Comparison of ENCODE assay signal across 9 mouse cellular contexts in genomic region chr8:95025421-95025820, GRCm38 (mm10). TPM values are rescaled to one million over a fixed set of nuclear protein-coding genes. Genes with fewer than 3 reads are reported as not detected.
DNase-seq lines count a peak whose midpoint lies in the region; ATAC-seq and TF ChIP-seq lines count a peak whose summit lies in the region.
"Had no signal": no experiment of that assay in that cellular context is flagged by ENCODE, and none has a peak within 500 bp of the region (broad histone marks: within the 10 kb centered on the region; RNA-seq: fewer than 3 reads in every experiment).

No protein-coding gene starts in this region.

- ATAC-seq in lung, embryonic 14.5 days (ENCODE audit: insufficient read depth): no peak
- ATAC-seq: intestine, embryonic 16.5 days had no signal

- no peak overlapping the region for H3K27ac ChIP-seq in lung, embryonic 14.5 days (ENCODE audit: low read depth)

- WGBS in lung, embryonic 14.5 days: 68% methylated on average over 2 of the region's 2 CpGs

- H3K4me1 ChIP-seq in lung, embryonic 14.5 days (ENCODE audit: insufficient read depth): no peaks in the 10 kb centered on the region

- no peaks in the 10 kb centered on the region for H3K36me3 ChIP-seq in lung, embryonic 14.5 days (ENCODE audit: insufficient read depth)
- H3K36me3 ChIP-seq in splenic B cell, adult 2 months (ENCODE audit: control insufficient read depth, insufficient read depth, low read length, poor library complexity, severe bottlenecking): no peaks in the 10 kb centered on the region

- no peak overlapping the region for H3K9ac ChIP-seq in lung, embryonic 14.5 days

- no peak overlapping the region for H3K4me2 ChIP-seq in lung, embryonic 14.5 days

- no peaks in the 10 kb centered on the region for H3K27me3 ChIP-seq in lung, embryonic 14.5 days (ENCODE audit: insufficient read depth, low read length)
- H3K27me3 ChIP-seq in splenic B cell, adult 2 months (ENCODE audit: control insufficient read depth, insufficient read depth, low read length, poor library complexity, severe bottlenecking): no peaks in the 10 kb centered on the region

- no peaks in the 10 kb centered on the region for H3K9me3 ChIP-seq in lung, embryonic 14.5 days (ENCODE audit: low read depth, low read length)

- peak; percentile 67 for TF ChIP-seq CTCF in lung, embryonic 14.5 days (IDR thresholded peaks at IDR 0.05; ENCODE audit: low read depth)
- TF ChIP-seq CTCF in brain, embryonic 14.5 days (IDR thresholded peaks at IDR 0.05; ENCODE audit: borderline replicate concordance, extremely low read depth, insufficient read depth, insufficient read length): peak; percentile 59; the same call in 1 of the 2 replicates

- H3K4me3 ChIP-seq in lung, embryonic 14.5 days (ENCODE audit: low read depth, low read length): no peak overlapping the region

- TF ChIP-seq POLR2A in brain, embryonic 14.5 days (IDR thresholded peaks at IDR 0.05; ENCODE audit: borderline replicate concordance, extremely low read depth, insufficient read depth, insufficient read length, poor library complexity, severe bottlenecking): no peak

- peak; percentile 38 for DNase-seq in embryo, embryonic 10.5 days (ENCODE audit: low spot score)
- DNase-seq in embryo, embryonic 9.5 days (ENCODE audit: extremely low spot score): no peak
- DNase-seq in lung, embryonic 14.5 days: peak; percentile 43
- no peak for DNase-seq in lung, postnatal 25 days (ENCODE audit: low spot score)
- no peak for DNase-seq in brain, embryonic 14.5 days (ENCODE audit: low read depth)
- peak; percentile 45 for DNase-seq in splenic B cell, adult 2 months (ENCODE audit: low read depth, low spot score)
- no peak for DNase-seq in cerebellum, adult 11-12 months
- no peak for DNase-seq in urinary bladder, postnatal 36 days (ENCODE audit: low spot score in 2 of 2)

RNA-seq across cellular contexts. Expression of gene Adgrg3, which starts 7.9 kb away (rescaled TPM):
- polyA plus RNA-seq in lung, embryonic 14.5 days (2014; fragmentation: Nextera tagmentation; extraction: Ambion mirVana): 4.0 and 4.7 TPM in 2 replicates
- 2.1 and 3.0 TPM in 2 replicates for polyA plus RNA-seq in brain, embryonic 14.5 days (2012; rRNA removed)

RNA-seq across cellular contexts. Expression of gene Drc7, which starts 29.5 kb away (rescaled TPM):
- 0.07 TPM in 1 of 2 replicates, not detected in the other for polyA plus RNA-seq in lung, embryonic 14.5 days (2014; fragmentation: Nextera tagmentation; extraction: Ambion mirVana)
- 2.0 and 4.2 TPM in 2 replicates for polyA plus RNA-seq in brain, embryonic 14.5 days (2012; rRNA removed)

RNA-seq across cellular contexts. Expression of gene Adgrg1, which starts 50.9 kb away (rescaled TPM):
- polyA plus RNA-seq in lung, embryonic 14.5 days (2014; fragmentation: Nextera tagmentation; extraction: Ambion mirVana): 33.8 and 45.3 TPM in 2 replicates
- polyA plus RNA-seq in brain, embryonic 14.5 days (2012; rRNA removed): 468 and 636 TPM in 2 replicates

RNA-seq across cellular contexts. Expression of gene Katnb1, which starts 55.6 kb away (rescaled TPM):
- polyA plus RNA-seq in lung, embryonic 14.5 days (2014; fragmentation: Nextera tagmentation; extraction: Ambion mirVana): 19.4 and 23.1 TPM in 2 replicates
- polyA plus RNA-seq in brain, embryonic 14.5 days (2012; rRNA removed): 56.2 and 67.2 TPM in 2 replicates

Comparison
In these comparisons a context has a peak if more than half of its experiments do, and no peak if none do; other contexts are left out.
1. DNase-seq: peak in embryo, embryonic 10.5 days (single experiment), lung, embryonic 14.5 days (single experiment) and splenic B cell, adult 2 months (single experiment); none in embryo, embryonic 9.5 days (single experiment), lung, postnatal 25 days (single experiment), brain, embryonic 14.5 days (single experiment), cerebellum, adult 11-12 months (single experiment) and urinary bladder, postnatal 36 days (0 of 2).
2. RNA of gene Adgrg1, which starts 50.9 kb away (polyA plus RNA-seq): 468 to 636 TPM in brain, embryonic 14.5 days; 33.8 to 45.3 TPM in lung, embryonic 14.5 days; every median in the first group is over 10 times any median in the second.